Mouse (Mus musculus) MEL (cell line): ENCODE results near the gene Cops6. TPM values are rescaled to one million over a fixed set of nuclear protein-coding genes. Genes with fewer than 3 reads are reported as not detected.

ENCODE experiments used
- DNase-seq: peaks from one replicate; pipeline ENCODE4 v3.0.0; 2011; ENCODE audit warnings: low read depth, low spot score
- H3K27ac ChIP-seq: 2 replicates; pipeline ENCODE4 v1.5.1; 2012; ENCODE audit warnings: low read depth, mild to moderate bottlenecking, control low read depth, low read length, moderate library complexity; ENCODE audit not compliant: control insufficient read depth
- H3K27me3 ChIP-seq, 2 experiments: fragments of 150-350 bp in 1 of 2; sonication (generic) in 1 of 2; 2 replicates each; pipeline ENCODE4 v1.6.1; 2012; ENCODE audit warnings: low read length in 2 of 2, mild to moderate bottlenecking in 2 of 2, improper control_type of control experiment in 1 of 2, moderate library complexity in 1 of 2; ENCODE audit not compliant: insufficient read depth in 2 of 2, control insufficient read depth in 1 of 2
- H3K36me3 ChIP-seq, 2 experiments: 2 replicates each; pipeline ENCODE4 v1.6.1; 2012 to 2014; ENCODE audit warnings: low read length in 2 of 2, improper control_type of control experiment in 1 of 2, inconsistent platforms in 1 of 2, mild to moderate bottlenecking in 1 of 2; ENCODE audit not compliant: insufficient read depth in 2 of 2, control insufficient read depth in 1 of 2
- H3K4me1 ChIP-seq, 2 experiments: fragments of 150-350 bp in 1 of 2; sonication (generic) in 1 of 2; 2 replicates each; pipeline ENCODE4 v1.6.1; 2012; ENCODE audit warnings: low read length in 2 of 2, improper control_type of control experiment in 1 of 2, mild to moderate bottlenecking in 1 of 2; ENCODE audit not compliant: insufficient read depth in 2 of 2, control insufficient read depth in 1 of 2
- H3K4me3 ChIP-seq, 2 experiments: fragments of 150-350 bp in 1 of 2; sonication (generic) in 1 of 2; 2 replicates each; pipeline ENCODE4 v1.5.1; 2012; ENCODE audit warnings: low read depth in 2 of 2, low read length in 2 of 2, mild to moderate bottlenecking in 2 of 2, moderate library complexity in 2 of 2, control low read depth in 1 of 2, improper control_type of control experiment in 1 of 2; ENCODE audit not compliant: control insufficient read depth in 1 of 2, insufficient read depth in 1 of 2
- H3K79me2 ChIP-seq: 2 replicates; pipeline ENCODE4 v1.6.1; 2012; ENCODE audit warnings: mild to moderate bottlenecking, low read length, moderate library complexity; ENCODE audit not compliant: control insufficient read depth, poor library complexity, insufficient read depth
- H3K9ac ChIP-seq: 2 replicates; pipeline ENCODE4 v1.6.1; 2012; ENCODE audit warnings: low read depth, mild to moderate bottlenecking, control low read depth, low read length, moderate library complexity; ENCODE audit not compliant: control insufficient read depth, poor library complexity, severe bottlenecking
- H3K9me3 ChIP-seq: fragments of 150-350 bp; sonication (generic); replicated peaks from 2 replicates; pipeline ENCODE4 v1.6.1; 2012; ENCODE audit warnings: mild to moderate bottlenecking, low read length, improper control_type of control experiment, moderate library complexity; ENCODE audit not compliant: insufficient read depth
- BHLHE40 ChIP-seq: IDR thresholded peaks from 2 replicates; pipeline ENCODE4 v1.6.1; 2012; ENCODE audit warnings: low read depth, mild to moderate bottlenecking, inconsistent platforms, low read length, improper control_type of control experiment, borderline replicate concordance
- CHD1 ChIP-seq: IDR thresholded peaks from 2 replicates; pipeline ENCODE4 v1.6.1; 2012; ENCODE audit warnings: low read depth, mild to moderate bottlenecking, inconsistent platforms, low read length, improper control_type of control experiment
- CHD2 ChIP-seq: IDR thresholded peaks from 2 replicates; pipeline ENCODE4 v1.6.1; 2011; ENCODE audit warnings: low read length, improper control_type of control experiment
- CTCF ChIP-seq, 3 experiments: IDR thresholded peaks in 2 of 3; conservative IDR thresholded peaks in 1 of 3; 2 replicates each; pipeline ENCODE4 v1.5.1; 2011 to 2012; ENCODE audit warnings: low read length in 3 of 3, low read depth in 2 of 3, mild to moderate bottlenecking in 2 of 3, improper control_type of control experiment in 1 of 3, inconsistent platforms in 1 of 3, mixed read lengths in 1 of 3, moderate library complexity in 1 of 3; ENCODE audit not compliant: control insufficient read depth in 1 of 3, insufficient read depth in 1 of 3, poor library complexity in 1 of 3, severe bottlenecking in 1 of 3
- ELF1 ChIP-seq: IDR thresholded peaks from 2 replicates; pipeline ENCODE4 v1.6.1; 2014; ENCODE audit warnings: low read depth, mild to moderate bottlenecking, inconsistent platforms, low read length, improper control_type of control experiment, moderate library complexity
- EP300 ChIP-seq, 2 experiments: IDR thresholded peaks; 2 replicates each; pipeline ENCODE4 v1.6.1; 2011; ENCODE audit warnings: improper control_type of control experiment in 2 of 2, low read length in 2 of 2, low read depth in 1 of 2, mild to moderate bottlenecking in 1 of 2
- ETS1 ChIP-seq: IDR thresholded peaks from 2 replicates; pipeline ENCODE4 v1.6.1; 2012; ENCODE audit warnings: low read depth, mild to moderate bottlenecking, inconsistent platforms, low read length, improper control_type of control experiment, moderate library complexity
- GATA1 ChIP-seq: IDR thresholded peaks from 2 replicates; pipeline ENCODE4 v1.6.1; 2011; ENCODE audit warnings: low read depth, low read length, improper control_type of control experiment
- HCFC1 ChIP-seq: IDR thresholded peaks from 2 replicates; pipeline ENCODE4 v1.6.1; 2012; ENCODE audit warnings: low read depth, mild to moderate bottlenecking, inconsistent platforms, low read length, improper control_type of control experiment, moderate library complexity
- MAFK ChIP-seq: IDR thresholded peaks from 2 replicates; pipeline ENCODE4 v1.6.1; 2011; ENCODE audit warnings: low read depth, mild to moderate bottlenecking, low read length, improper control_type of control experiment, borderline replicate concordance
- MAX ChIP-seq: IDR thresholded peaks from 2 replicates; pipeline ENCODE4 v1.6.1; 2011; ENCODE audit warnings: low read length, improper control_type of control experiment
- MEF2A ChIP-seq: IDR thresholded peaks from 2 replicates; pipeline ENCODE4 v1.6.1; 2014; ENCODE audit warnings: low read depth, mild to moderate bottlenecking, inconsistent platforms, low read length, improper control_type of control experiment; ENCODE audit not compliant: poor library complexity, insufficient replicate concordance, severe bottlenecking; ENCODE audit errors: extremely low read depth
- MXI1 ChIP-seq: IDR thresholded peaks from 2 replicates; pipeline ENCODE4 v1.6.1; 2011; ENCODE audit warnings: mild to moderate bottlenecking, low read depth, low read length, improper control_type of control experiment
- NELFE ChIP-seq: IDR thresholded peaks from 2 replicates; pipeline ENCODE4 v1.6.1; 2011; ENCODE audit warnings: low read depth, low read length, improper control_type of control experiment
- NRF1 ChIP-seq: IDR thresholded peaks from 2 replicates; pipeline ENCODE4 v1.6.1; 2014; ENCODE audit warnings: low read depth, mild to moderate bottlenecking, inconsistent platforms, low read length, improper control_type of control experiment, moderate library complexity; ENCODE audit not compliant: poor library complexity, insufficient read depth, severe bottlenecking
- POLR2A ChIP-seq, 2 experiments: IDR thresholded peaks; 2 replicates each; pipeline ENCODE4 v1.6.1; 2011 to 2012; ENCODE audit warnings: low read length in 2 of 2, mild to moderate bottlenecking in 2 of 2, control low read depth in 1 of 2, improper control_type of control experiment in 1 of 2, low read depth in 1 of 2, moderate library complexity in 1 of 2; ENCODE audit not compliant: control insufficient read depth in 1 of 2, insufficient read depth in 1 of 2, poor library complexity in 1 of 2
- POLR2AphosphoS2 ChIP-seq: IDR thresholded peaks from 2 replicates; pipeline ENCODE4 v1.6.1; 2011; ENCODE audit warnings: low read length, improper control_type of control experiment
- RAD21 ChIP-seq: IDR thresholded peaks from 2 replicates; pipeline ENCODE4 v1.6.1; 2011; ENCODE audit warnings: mild to moderate bottlenecking, low read depth, low read length, improper control_type of control experiment
- RCOR1 ChIP-seq: IDR thresholded peaks from 2 replicates; pipeline ENCODE4 v1.6.1; 2012; ENCODE audit warnings: low read depth, mild to moderate bottlenecking, inconsistent platforms, low read length, improper control_type of control experiment
- SIN3A ChIP-seq: IDR thresholded peaks from 2 replicates; pipeline ENCODE4 v1.6.1; 2012; ENCODE audit warnings: low read length, improper control_type of control experiment, inconsistent platforms
- SMC3 ChIP-seq: IDR thresholded peaks from 2 replicates; pipeline ENCODE4 v1.6.1; 2011; ENCODE audit warnings: low read depth, low read length, improper control_type of control experiment
- TAL1 ChIP-seq: IDR thresholded peaks from 2 replicates; pipeline ENCODE4 v1.6.1; 2012; ENCODE audit warnings: mild to moderate bottlenecking, inconsistent platforms, low read length, moderate library complexity, mixed read lengths
- TCF12 ChIP-seq: IDR thresholded peaks from 2 replicates; pipeline ENCODE4 v1.6.1; 2014; ENCODE audit warnings: low read depth, mild to moderate bottlenecking, inconsistent platforms, low read length, improper control_type of control experiment, moderate library complexity
- UBTF ChIP-seq: IDR thresholded peaks from 2 replicates; pipeline ENCODE4 v1.6.1; 2012; ENCODE audit warnings: low read depth, mild to moderate bottlenecking, inconsistent platforms, low read length, improper control_type of control experiment, moderate library complexity, borderline replicate concordance; ENCODE audit not compliant: insufficient read depth
- USF1 ChIP-seq: IDR thresholded peaks from 2 replicates; pipeline ENCODE4 v1.6.1; 2014; ENCODE audit warnings: low read depth, mild to moderate bottlenecking, inconsistent platforms, low read length, improper control_type of control experiment, moderate library complexity
- ZC3H11A ChIP-seq: IDR thresholded peaks from 2 replicates; pipeline ENCODE4 v1.6.1; 2012; ENCODE audit warnings: low read depth, mild to moderate bottlenecking, inconsistent platforms, low read length, improper control_type of control experiment
- ZKSCAN1 ChIP-seq: IDR thresholded peaks from 2 replicates; pipeline ENCODE4 v1.6.1; 2012; ENCODE audit warnings: low read depth, mild to moderate bottlenecking, inconsistent platforms, low read length, improper control_type of control experiment, moderate library complexity
- ZMIZ1 ChIP-seq: IDR thresholded peaks from 2 replicates; pipeline ENCODE4 v1.6.1; 2012; ENCODE audit warnings: low read depth, mild to moderate bottlenecking, inconsistent platforms, low read length, improper control_type of control experiment, moderate library complexity
- ZNF384 ChIP-seq: IDR thresholded peaks from 2 replicates; pipeline ENCODE4 v1.6.1; 2012; ENCODE audit warnings: low read depth, mild to moderate bottlenecking, inconsistent platforms, low read length, improper control_type of control experiment
- polyA plus RNA-seq, 2 experiments: library from polyadenylated mRNA; stranded (reverse) in 1 of 2; unstranded in 1 of 2; fragments of >175 nt in 1 of 2; fragments of >200 nt in 1 of 2; gene quantifications; 2 replicates each; pipeline versions ENCODE4 v1.2.1 to v1.2.4; 2012; ENCODE audit warnings: low replicate concordance in 2 of 2, low read depth in 1 of 2; ENCODE audit not compliant: insufficient read length in 2 of 2, insufficient read depth in 1 of 2, missing spikeins in 1 of 2
- total RNA-seq: library from RNA; depleted of rRNA; stranded (reverse); fragments of 300-350 nt; gene quantifications from 2 replicates; pipeline ENCODE4 v1.2.3, GENCODE M21; 2012

Cops6 gene
- total and polyA plus RNA-seq, 3 experiments, result 52.6 to 152 TPM; not detected in 1

DNA sequence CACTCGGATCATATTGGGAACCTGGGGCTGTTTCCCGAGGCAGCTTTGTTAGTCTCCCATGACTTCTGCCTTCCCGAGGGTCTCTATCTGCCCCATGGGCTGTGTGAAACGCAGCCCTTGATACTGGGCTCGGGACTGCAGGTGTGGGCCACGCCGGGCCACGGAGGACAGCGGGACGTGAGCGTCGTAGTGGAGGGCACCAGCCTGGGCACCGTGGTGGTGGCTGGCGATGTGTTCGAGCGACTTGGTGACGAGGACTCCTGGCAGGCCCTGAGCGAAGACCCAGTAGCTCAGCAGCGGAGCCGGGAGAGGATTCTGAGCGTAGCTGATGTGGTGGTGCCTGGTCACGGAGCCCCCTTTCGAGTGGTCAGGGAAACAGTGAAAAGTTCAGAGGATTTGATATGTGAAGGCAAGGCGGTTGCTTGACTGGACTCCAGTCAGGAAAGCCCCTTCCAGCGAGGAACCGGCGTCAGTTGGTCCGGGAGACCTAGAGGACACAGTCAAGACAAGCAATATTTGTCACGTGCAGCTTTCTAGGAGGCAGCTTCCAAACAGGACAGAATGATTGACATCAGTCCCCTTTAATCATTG is 34.0 kb downstream of the Cops6 start:
- H3K27ac ChIP-seq, result peak overlapping the region; percentile 78
- H3K9me3 ChIP-seq, result no peaks in the 10 kb centered on the region
- no peak for TF ChIP-seq UBTF
- no peak for TF ChIP-seq ZC3H11A
- TF ChIP-seq NELFE, result 0 out of 2 replicates have a peak, but pooled peaks have one; percentile 9
- no peak for TF ChIP-seq SIN3A
- TF ChIP-seq BHLHE40, result peak; percentile 85
- TF ChIP-seq ETS1, result no peak
- TF ChIP-seq MEF2A, result no peak
- TF ChIP-seq MAX, result peak; percentile 80
- TF ChIP-seq MXI1, result peak; percentile 78
- no peak for TF ChIP-seq ZKSCAN1
- peak; percentile 85 for TF ChIP-seq USF1
- peaks cover 4% of the 10 kb centered on the region; the same call in 1 of the 2 replicates for H3K79me2 ChIP-seq
- H3K36me3 ChIP-seq, result peaks cover 0 to 3% of the 10 kb centered on the region in 2 experiments; a peak in 2 of 4 replicates
- peak overlapping the region; percentile 65 for H3K4me3 ChIP-seq
- DNase-seq, result peak; percentile 70
- no peaks in the 10 kb centered on the region for H3K27me3 ChIP-seq
- H3K4me1 ChIP-seq, result no peaks in the 10 kb centered on the region; a peak in 1 of 4 replicates
- peak overlapping the region; percentile 71 for H3K9ac ChIP-seq

DNA sequence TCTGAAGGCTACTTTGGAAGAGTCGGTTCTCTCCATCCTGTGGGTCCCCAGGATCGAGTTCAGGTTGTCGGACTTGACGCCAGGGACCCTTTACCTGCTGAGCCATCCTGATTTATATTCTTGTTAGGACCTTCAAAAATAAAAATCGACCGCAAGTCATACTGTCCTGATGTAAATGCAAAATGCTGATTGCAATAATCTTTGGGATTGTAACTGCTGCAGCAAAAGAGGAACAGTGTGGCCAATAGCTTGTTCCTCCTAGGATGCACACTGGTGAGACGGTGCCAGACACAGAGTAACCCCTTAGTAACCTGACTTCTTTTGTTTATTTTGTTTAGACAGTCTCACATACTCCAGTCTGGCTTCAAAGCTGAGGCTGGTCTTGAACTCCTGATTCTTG is 34.6 kb downstream of the Cops6 start:
- peak overlapping the region; percentile 65 for H3K4me3 ChIP-seq
- TF ChIP-seq RAD21 (no peak), NELFE (no peak), CTCF (IDR thresholded peaks at IDR 0.05 in 2 of 3, conservative IDR thresholded peaks at IDR 0.05 in 1 of 3; ENCODE audit: control insufficient read depth in 1 of 3, insufficient read depth in 1 of 3, low read depth in 2 of 3, low read length in 3 of 3, poor library complexity in 1 of 3, severe bottlenecking in 1 of 3) (no peak), GATA1 (0 out of 2 replicates have a peak, but pooled peaks have one; percentile 5), ELF1 (no peak), EP300 (IDR thresholded peaks at IDR 0.05; ENCODE audit: low read depth in 1 of 2, low read length in 2 of 2) (peak; percentile 32 to 68), ZC3H11A (no peak), RCOR1 (peak; percentile 53), CHD2 (no peak), BHLHE40 (no peak; the same call in 1 of the 2 replicates), NRF1 (no peak), MAFK (0 out of 2 replicates have a peak, but pooled peaks have one; percentile 36), TCF12 (peak; percentile 36; the same call in 1 of the 2 replicates), POLR2AphosphoS2 (no peak), ZMIZ1 (0 out of 2 replicates have a peak, but pooled peaks have one; percentile 28), CHD1 (no peak), ETS1 (peak; percentile 64; the same call in 1 of the 2 replicates), ZNF384 (peak; percentile 70), TAL1 (peak; percentile 4; the same call in 1 of the 2 replicates), SIN3A (peak; percentile 66), UBTF (no peak), POLR2A (IDR thresholded peaks at IDR 0.05; ENCODE audit: control insufficient read depth in 1 of 2, insufficient read depth in 1 of 2, low read depth in 1 of 2, low read length in 2 of 2, poor library complexity in 1 of 2) (no peak; a peak in 1 of 4 replicates), SMC3 (no peak), USF1 (no peak), HCFC1 (peak; percentile 42; the same call in 1 of the 2 replicates)

More for the DNA sequence above, 34.6 kb downstream of the Cops6 start:
- H3K36me3 ChIP-seq, result peaks cover 0 to 3% of the 10 kb centered on the region in 2 experiments; a peak in 2 of 4 replicates
- peak; percentile 80 for DNase-seq
- H3K27me3 ChIP-seq, result no peaks in the 10 kb centered on the region
- H3K9me3 ChIP-seq, result no peaks in the 10 kb centered on the region
- peaks cover 4% of the 10 kb centered on the region; the same call in 1 of the 2 replicates for H3K79me2 ChIP-seq
- H3K9ac ChIP-seq, result peak overlapping the region; percentile 71
- H3K27ac ChIP-seq, result peak overlapping the region; percentile 78
- H3K4me1 ChIP-seq, result no peaks in the 10 kb centered on the region; a peak in 1 of 4 replicates
